Mouse (Mus musculus): ENCODE measurements around the gene Ncln.
"Not testable (repeated sequence)": the region's sequence is repeated elsewhere in the genome, so short reads cannot be mapped to it uniquely, and the experiment has no call there.

Ncln gene

GRCm38 (mm10) chr10:81460951-81461350 is 35.2 kb downstream of the Ncln start:
- DNase-seq, result no peak

GRCm38 (mm10) chr10:81460471-81460870 is 35.7 kb downstream of the Ncln start:
- DNase-seq, result no peak

- no peak for DNase-seq
Observed at GRCm38 (mm10) chr10:81459399-81459798, 36.8 kb downstream of the Ncln start.

- no peak for DNase-seq
Observed at GRCm38 (mm10) chr10:81458267-81458666, 37.9 kb downstream of the Ncln start.

- no peak for DNase-seq
Observed at GRCm38 (mm10) chr10:81457624-81458023, 38.6 kb downstream of the Ncln start.

GRCm38 (mm10) chr10:81456983-81457563 is 39.1 kb downstream of the Ncln start:
- no peak for DNase-seq

- DNase-seq, result no peak
Observed at GRCm38 (mm10) chr10:81455181-81455895, 40.9 kb downstream of the Ncln start, which contains the start of gene Nfic. Gene Nfic (minus strand): TSS chr10:81455635.

- no peak for DNase-seq
Observed at GRCm38 (mm10) chr10:81454106-81454505, 42.1 kb downstream of the Ncln start.

GRCm38 (mm10) chr10:81452947-81453288 is 43.3 kb downstream of the Ncln start:
- no peak for DNase-seq

- no peak for DNase-seq
Observed at GRCm38 (mm10) chr10:81452237-81452946, 43.8 kb downstream of the Ncln start.

- DNase-seq, result no peak
Observed at GRCm38 (mm10) chr10:81451365-81451745, 44.8 kb downstream of the Ncln start.

- no peak for DNase-seq
Observed at GRCm38 (mm10) chr10:81450641-81451364, 45.4 kb downstream of the Ncln start.

- peak; percentile 72 for DNase-seq
Observed at GRCm38 (mm10) chr10:81450140-81450539, 46.1 kb downstream of the Ncln start.

- DNase-seq, result not testable (repeated sequence)
Observed at GRCm38 (mm10) chr10:81445516-81445915, 50.7 kb downstream of the Ncln start.

GRCm38 (mm10) chr10:81441019-81441418 is 55.2 kb downstream of the Ncln start:
- DNase-seq, result no peak

Data from layer of hippocampus, adult 9-11 months (tissue).